Mouse (Mus musculus): Measurements from ENCODE around the gene E2f4. TPM values are rescaled to one million over a fixed set of nuclear protein-coding genes. Genes with fewer than 3 reads are reported as not detected.

E2f4 gene
- total and polyA plus RNA-seq, 3 experiments = 39.9 to 198 (median 51.0) TPM

GRCm38 (mm10) chr8:105309142-105309847 lies 11.8 kb downstream of the E2f4 start:
- dilution Hi-C loops (cut with MboI; ENCODE audit: extremely low pct_ligation_motif_present, extremely low pct_unique_long_range_greater_than_20kb, low sequenced_read_pairs) (no loop called here), in situ Hi-C loops (cut with MboI; ENCODE audit: low pct_ligation_motif_present, low pct_unique_long_range_greater_than_20kb, low sequenced_read_pairs) (no loop called here)
- Histone ChIP-seq H3K4me3 (replicated peaks in 1 of 3; ENCODE audit: low read depth in 2 of 3, low read length in 2 of 3, poor library complexity in 1 of 3) (no peak overlapping the region), H3K9ac (ENCODE audit: insufficient read depth, low read depth) (no peak overlapping the region), H3K4me2 (ENCODE audit: insufficient read depth, low read depth, poor library complexity, severe bottlenecking) (no peak overlapping the region), H3K4me1 (ENCODE audit: control insufficient read depth in 1 of 2, insufficient read depth in 2 of 2) (peaks cover 3 to 24% of the 10 kb centered on the region in 2 experiments), H3K36me3 (replicated peaks in 1 of 2; ENCODE audit: control insufficient read depth in 1 of 2, insufficient read depth in 1 of 2, low read length in 1 of 2) (peaks cover 88 to 98% of the 10 kb centered on the region in 2 experiments), H3K27ac (ENCODE audit: insufficient read depth, low read depth) (no peak overlapping the region), H3K79me2 (replicated peaks; ENCODE audit: control insufficient read depth, extremely low read depth, insufficient read depth, poor library complexity, severe bottlenecking) (no peaks in the 10 kb centered on the region), H3K27me3 (replicated peaks) (no peaks in the 10 kb centered on the region), H3K9me3 (replicated peaks; ENCODE audit: low read length) (peaks cover 2% of the 10 kb centered on the region)
- no peak for DNase-seq (ENCODE audit: extremely low read depth)
- TF ChIP-seq JUN (IDR thresholded peaks at IDR 0.05; ENCODE audit: insufficient read depth, low read depth, low read length) (no peak), UBTF (IDR thresholded peaks at IDR 0.05; ENCODE audit: low read depth, low read length) (no peak), MYC (IDR thresholded peaks at IDR 0.05; ENCODE audit: low read depth, low read length) (no peak), MAX (IDR thresholded peaks at IDR 0.05; ENCODE audit: low read length) (no peak), PAX5 (IDR thresholded peaks at IDR 0.05; ENCODE audit: low read length) (no peak), ELF1 (IDR thresholded peaks at IDR 0.05; ENCODE audit: low read depth, low read length) (no peak), GABPA (IDR thresholded peaks at IDR 0.05; ENCODE audit: insufficient replicate concordance, low read depth, low read length) (no peak), TBP (conservative IDR thresholded peaks at IDR 0.05; ENCODE audit: low read depth, low read length) (no peak), MEF2A (IDR thresholded peaks at IDR 0.05; ENCODE audit: borderline replicate concordance, low read depth, low read length) (no peak), CHD1 (IDR thresholded peaks at IDR 0.05; ENCODE audit: low read depth, low read length) (no peak), ZKSCAN1 (IDR thresholded peaks at IDR 0.05; ENCODE audit: borderline replicate concordance, low read depth, low read length) (no peak), POLR2AphosphoS2 (IDR thresholded peaks at IDR 0.05; ENCODE audit: low read depth, low read length) (no peak), ZC3H11A (IDR thresholded peaks at IDR 0.05; ENCODE audit: low read depth, low read length) (no peak)

GRCm38 (mm10) chr8:105310118-105310517 lies 12.7 kb downstream of the E2f4 start:
- DNase-seq (ENCODE audit: extremely low read depth) = no peak
- Histone ChIP-seq H3K79me2 (replicated peaks; ENCODE audit: control insufficient read depth, extremely low read depth, insufficient read depth, poor library complexity, severe bottlenecking) (no peaks in the 10 kb centered on the region), H3K9ac (ENCODE audit: insufficient read depth, low read depth) (no peak overlapping the region), H3K4me1 (ENCODE audit: control insufficient read depth in 1 of 2, insufficient read depth in 2 of 2) (peaks cover 0 to 17% of the 10 kb centered on the region in 2 experiments; a peak in 2 of 4 replicates), H3K27ac (ENCODE audit: insufficient read depth, low read depth) (no peak overlapping the region), H3K4me3 (replicated peaks in 1 of 3; ENCODE audit: low read depth in 2 of 3, low read length in 2 of 3, poor library complexity in 1 of 3) (no peak overlapping the region), H3K27me3 (replicated peaks) (no peaks in the 10 kb centered on the region), H3K9me3 (replicated peaks; ENCODE audit: low read length) (peaks cover 2% of the 10 kb centered on the region), H3K36me3 (replicated peaks in 1 of 2; ENCODE audit: control insufficient read depth in 1 of 2, insufficient read depth in 1 of 2, low read length in 1 of 2) (peaks cover 90 to 99% of the 10 kb centered on the region in 2 experiments), H3K4me2 (ENCODE audit: insufficient read depth, low read depth, poor library complexity, severe bottlenecking) (no peak overlapping the region)
- in situ Hi-C loops (cut with MboI; ENCODE audit: low pct_ligation_motif_present, low pct_unique_long_range_greater_than_20kb, low sequenced_read_pairs) = no loop called here
- dilution Hi-C loops (cut with MboI; ENCODE audit: extremely low pct_ligation_motif_present, extremely low pct_unique_long_range_greater_than_20kb, low sequenced_read_pairs) = no loop called here
- TF ChIP-seq RAD21 (IDR thresholded peaks at IDR 0.05; ENCODE audit: low read depth, low read length) (no peak), POLR2A (IDR thresholded peaks at IDR 0.05; ENCODE audit: low read depth, low read length) (no peak)

Measured in CH12.LX (cell line).